Mouse (Mus musculus): ENCODE measurements around the gene Zfp69. TPM values are rescaled to one million over a fixed set of nuclear protein-coding genes. Genes with fewer than 3 reads are reported as not detected.
A peak's percentile ranks its signal among the peaks of the same experiment; 100 is the strongest.

Zfp69 gene
- total and polyA plus RNA-seq, 3 experiments: 2.0 to 4.3 TPM; not detected in 1

DNA sequence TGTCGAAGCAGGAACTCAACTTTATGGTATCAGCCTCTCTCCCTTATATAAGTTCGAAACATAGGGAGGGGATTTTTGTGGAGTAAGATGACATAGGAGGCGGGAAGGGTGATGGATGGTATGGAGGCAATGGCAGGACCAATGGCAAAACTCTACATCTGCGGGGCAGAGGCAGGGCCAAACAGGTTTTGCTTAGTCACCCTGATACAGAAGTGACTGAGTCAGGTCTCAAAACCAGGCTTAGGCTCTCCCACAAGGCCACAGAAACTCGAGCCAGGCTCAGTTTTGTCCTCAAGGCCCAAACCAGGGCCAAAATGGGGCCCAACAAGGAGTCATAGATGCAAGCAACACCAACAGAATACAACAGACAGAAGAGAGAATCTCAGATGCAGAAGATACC lies 45.9 kb downstream of the Zfp69 start:
- Histone ChIP-seq H3K36me3 (ENCODE audit: control insufficient read depth in 1 of 2, insufficient read depth in 2 of 2, low read length in 2 of 2) (peaks cover 0 to 2% of the 10 kb centered on the region in 2 experiments; a peak in 1 of 4 replicates), H3K4me3 (ENCODE audit: control insufficient read depth in 1 of 2, insufficient read depth in 1 of 2, low read depth in 2 of 2, low read length in 2 of 2) (no peak overlapping the region), H3K79me2 (ENCODE audit: control insufficient read depth, insufficient read depth, low read length, poor library complexity) (no peaks in the 10 kb centered on the region), H3K4me1 (ENCODE audit: control insufficient read depth in 1 of 2, insufficient read depth in 2 of 2, low read length in 2 of 2) (peaks cover 0 to 7% of the 10 kb centered on the region in 2 experiments; a peak in 1 of 4 replicates), H3K9ac (ENCODE audit: control insufficient read depth, low read depth, low read length, poor library complexity, severe bottlenecking) (no peak overlapping the region), H3K27me3 (ENCODE audit: control insufficient read depth in 1 of 2, insufficient read depth in 2 of 2, low read length in 2 of 2) (no peaks in the 10 kb centered on the region), H3K9me3 (replicated peaks; ENCODE audit: insufficient read depth, low read length) (no peaks in the 10 kb centered on the region), H3K27ac (ENCODE audit: control insufficient read depth, low read depth, low read length) (no peak overlapping the region)
- DNase-seq (ENCODE audit: low read depth, low spot score): peak; percentile 37
- TF ChIP-seq POLR2AphosphoS2 (IDR thresholded peaks at IDR 0.05; ENCODE audit: low read length) (no peak), MAZ (IDR thresholded peaks at IDR 0.05; ENCODE audit: low read depth, low read length) (no peak)

DNA sequence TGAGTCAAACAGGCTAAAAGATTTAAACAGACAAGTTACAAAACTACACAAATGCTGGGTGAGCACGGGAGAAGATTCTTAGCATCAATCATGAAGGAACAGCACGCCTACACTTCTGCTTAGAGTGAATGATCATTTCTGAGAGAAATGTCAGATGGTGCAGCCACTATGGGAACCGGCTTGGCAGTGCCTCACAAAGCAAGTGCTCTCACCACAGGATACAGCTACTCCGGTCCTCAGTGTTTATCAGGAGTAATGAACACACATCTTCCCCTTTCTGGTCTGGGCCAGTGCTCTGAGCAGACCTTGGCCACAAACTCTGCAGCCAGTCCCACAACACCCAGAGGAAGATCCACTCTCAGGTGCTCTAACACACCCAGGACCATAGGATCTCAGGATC lies 47.0 kb downstream of the Zfp69 start:
- peak; percentile 46 for DNase-seq (ENCODE audit: low read depth, low spot score)
- H3K27ac ChIP-seq (ENCODE audit: control insufficient read depth, low read depth, low read length): no peak overlapping the region
- no peak overlapping the region for H3K4me3 ChIP-seq (ENCODE audit: control insufficient read depth in 1 of 2, insufficient read depth in 1 of 2, low read depth in 2 of 2, low read length in 2 of 2)
- no peak overlapping the region for H3K9ac ChIP-seq (ENCODE audit: control insufficient read depth, low read depth, low read length, poor library complexity, severe bottlenecking)
- no peak for TF ChIP-seq ZC3H11A (IDR thresholded peaks at IDR 0.05; ENCODE audit: low read depth, low read length)
- TF ChIP-seq MXI1 (IDR thresholded peaks at IDR 0.05; ENCODE audit: low read depth, low read length): no peak
- no peak for TF ChIP-seq ZMIZ1 (IDR thresholded peaks at IDR 0.05; ENCODE audit: low read depth, low read length)
- TF ChIP-seq MAX (IDR thresholded peaks at IDR 0.05; ENCODE audit: low read length): no peak
- H3K9me3 ChIP-seq (replicated peaks; ENCODE audit: insufficient read depth, low read length): no peaks in the 10 kb centered on the region
- H3K4me1 ChIP-seq (ENCODE audit: control insufficient read depth in 1 of 2, insufficient read depth in 2 of 2, low read length in 2 of 2): peaks cover 0 to 7% of the 10 kb centered on the region in 2 experiments; a peak in 1 of 4 replicates
- H3K36me3 ChIP-seq (ENCODE audit: control insufficient read depth in 1 of 2, insufficient read depth in 2 of 2, low read length in 2 of 2): peaks cover 0 to 2% of the 10 kb centered on the region in 2 experiments; a peak in 1 of 4 replicates
- H3K27me3 ChIP-seq (ENCODE audit: control insufficient read depth in 1 of 2, insufficient read depth in 2 of 2, low read length in 2 of 2): no peaks in the 10 kb centered on the region
- no peaks in the 10 kb centered on the region for H3K79me2 ChIP-seq (ENCODE audit: control insufficient read depth, insufficient read depth, low read length, poor library complexity)

DNA sequence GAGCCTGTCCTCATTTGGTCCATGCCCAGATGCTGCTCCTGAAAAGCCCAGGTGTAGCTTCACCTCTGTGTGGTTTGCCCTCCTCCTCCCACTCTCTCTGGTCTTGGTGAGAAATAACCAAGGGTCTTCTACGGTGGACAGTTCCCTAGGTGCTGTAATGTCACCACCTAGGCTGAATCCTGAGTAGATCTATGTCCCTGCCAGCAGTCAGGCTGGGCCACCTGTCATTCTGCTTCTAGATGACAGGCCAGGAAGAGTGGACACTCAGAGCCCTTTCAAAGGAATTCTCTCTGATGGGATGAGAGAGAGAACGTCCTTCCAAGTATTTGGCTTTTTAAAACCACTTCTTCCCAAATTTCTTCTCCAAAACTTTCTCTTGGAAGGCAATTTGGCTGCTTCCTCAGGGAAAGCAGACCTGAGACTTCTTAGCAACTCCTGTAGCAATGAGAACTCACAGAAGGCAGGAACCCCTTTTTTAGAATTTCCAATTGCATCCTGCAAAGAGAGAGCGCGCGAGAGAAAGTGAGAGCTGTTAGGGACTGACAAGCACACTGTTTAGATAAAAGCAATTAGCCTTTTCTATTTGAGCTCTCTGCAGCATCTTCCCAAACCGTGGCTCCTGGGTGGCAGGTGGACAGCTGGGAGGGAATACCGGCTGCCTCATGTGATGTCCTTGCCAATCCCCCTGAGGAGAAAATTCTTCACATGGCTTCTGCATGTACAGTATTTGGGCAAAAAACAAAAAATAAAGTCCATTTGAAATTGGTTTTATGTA lies 55.5 kb downstream of the Zfp69 start:
- peaks cover 0 to 2% of the 10 kb centered on the region in 2 experiments; a peak in 3 of 4 replicates for H3K27me3 ChIP-seq (ENCODE audit: control insufficient read depth in 1 of 2, insufficient read depth in 2 of 2, low read length in 2 of 2)
- TF ChIP-seq USF1 (IDR thresholded peaks at IDR 0.05; ENCODE audit: low read depth, low read length) (no peak), RAD21 (IDR thresholded peaks at IDR 0.05; ENCODE audit: low read depth, low read length) (no peak), ZKSCAN1 (IDR thresholded peaks at IDR 0.05; ENCODE audit: low read depth, low read length) (no peak), TBP (IDR thresholded peaks at IDR 0.05; ENCODE audit: low read depth, low read length) (no peak), MAZ (IDR thresholded peaks at IDR 0.05; ENCODE audit: low read depth, low read length) (no peak), CHD2 (IDR thresholded peaks at IDR 0.05; ENCODE audit: low read length) (no peak), MYC (IDR thresholded peaks at IDR 0.05; ENCODE audit: low read depth, low read length) (no peak), MYB (IDR thresholded peaks at IDR 0.05; ENCODE audit: low read depth, low read length) (no peak), CHD1 (IDR thresholded peaks at IDR 0.05; ENCODE audit: low read depth, low read length) (no peak), E2F4 (IDR thresholded peaks at IDR 0.05; ENCODE audit: borderline replicate concordance, low read depth, low read length) (no peak), NRF1 (IDR thresholded peaks at IDR 0.05; ENCODE audit: insufficient read depth, low read depth, low read length, poor library complexity, severe bottlenecking) (no peak), MAFK (IDR thresholded peaks at IDR 0.05; ENCODE audit: borderline replicate concordance, low read depth, low read length) (no peak)

More for the DNA sequence above, 55.5 kb downstream of the Zfp69 start:
- no peak overlapping the region for H3K27ac ChIP-seq (ENCODE audit: control insufficient read depth, low read depth, low read length)
- no peaks in the 10 kb centered on the region for H3K4me1 ChIP-seq (ENCODE audit: control insufficient read depth in 1 of 2, insufficient read depth in 2 of 2, low read length in 2 of 2)
- no peak for DNase-seq (ENCODE audit: low read depth, low spot score)
- no peak overlapping the region for H3K9ac ChIP-seq (ENCODE audit: control insufficient read depth, low read depth, low read length, poor library complexity, severe bottlenecking)
- no peaks in the 10 kb centered on the region for H3K9me3 ChIP-seq (replicated peaks; ENCODE audit: insufficient read depth, low read length)
- no peaks in the 10 kb centered on the region for H3K36me3 ChIP-seq (ENCODE audit: control insufficient read depth in 1 of 2, insufficient read depth in 2 of 2, low read length in 2 of 2)
- H3K4me3 ChIP-seq (ENCODE audit: control insufficient read depth in 1 of 2, insufficient read depth in 1 of 2, low read depth in 2 of 2, low read length in 2 of 2): no peak overlapping the region
- no peaks in the 10 kb centered on the region for H3K79me2 ChIP-seq (ENCODE audit: control insufficient read depth, insufficient read depth, low read length, poor library complexity)

All from MEL (cell line).